Mouse (Mus musculus): ENCODE data around the gene Npdc1.

GRCm38 (mm10) chr2:25364761-25365090 lies 34.4 kb upstream of the Npdc1 start:
- TF ChIP-seq POLR2A (IDR thresholded peaks at IDR 0.05; ENCODE audit: control insufficient read depth, low read depth, low read length): no peak
- no peak for TF ChIP-seq CTCF (IDR thresholded peaks at IDR 0.05; ENCODE audit: control insufficient read depth, insufficient read depth, insufficient replicate concordance, low read depth, low read length)

Data from testis, adult 2 months (tissue).